Mouse (Mus musculus) embryonic facial prominence, embryonic 12.5 days (tissue): ENCODE measurements at regions not wholly inside any gene's neighbourhood (a gene's known extent, or its start where the extent isn't known, plus 50 kb on each side); places are given as distances from the start of the nearest gene placed in this dataset.

ENCODE experiments used
- ATAC-seq: fragments of 200-750 bp; cut with Nextera tagmentation; 2 replicates; pipeline ENCODE4 v1.8.0; 2017; ENCODE audit not compliant: insufficient number of reproducible peaks, insufficient read depth, low FRiP score, low TSS enrichment
- H3K27ac ChIP-seq: fragments of 300-500 bp; sonication (generic); 2 replicates; pipeline ENCODE4 v1.5.1; 2016; ENCODE audit warnings: mild to moderate bottlenecking
- H3K27me3 ChIP-seq: fragments of 300-500 bp; sonication (generic); 2 replicates; pipeline ENCODE4 v1.6.1; 2016; ENCODE audit warnings: mild to moderate bottlenecking, moderate library complexity
- H3K36me3 ChIP-seq: fragments of 300-500 bp; sonication (generic); 2 replicates; pipeline ENCODE4 v1.6.1; 2016; ENCODE audit warnings: mild to moderate bottlenecking
- H3K4me1 ChIP-seq: fragments of 300-500 bp; sonication (generic); 2 replicates; pipeline ENCODE4 v1.6.1; 2016
- H3K4me2 ChIP-seq: fragments of 300-500 bp; sonication (generic); replicated peaks from 2 replicates; pipeline ENCODE4 v1.6.1; 2016; ENCODE audit warnings: mild to moderate bottlenecking, moderate library complexity
- H3K4me3 ChIP-seq: fragments of 300-500 bp; sonication (generic); 2 replicates; pipeline ENCODE4 v1.5.1; 2016; ENCODE audit warnings: mild to moderate bottlenecking
- H3K9ac ChIP-seq: fragments of 300-500 bp; sonication (generic); 2 replicates; pipeline ENCODE4 v1.6.1; 2016; ENCODE audit warnings: mild to moderate bottlenecking, moderate library complexity
- H3K9me3 ChIP-seq: fragments of 300-500 bp; sonication (generic); 2 replicates; pipeline ENCODE4 v1.6.1; 2016; ENCODE audit warnings: mild to moderate bottlenecking, moderate library complexity
- whole genome bisulfite sequencing: fragments of 180-500 bp; shearing (Covaris S2); methylation state at CpG from one replicate; pipeline ENCODE4 v1.1.7; 2016; 5-methylcytosine and 5-hydroxymethylcytosine counted together

DNA sequence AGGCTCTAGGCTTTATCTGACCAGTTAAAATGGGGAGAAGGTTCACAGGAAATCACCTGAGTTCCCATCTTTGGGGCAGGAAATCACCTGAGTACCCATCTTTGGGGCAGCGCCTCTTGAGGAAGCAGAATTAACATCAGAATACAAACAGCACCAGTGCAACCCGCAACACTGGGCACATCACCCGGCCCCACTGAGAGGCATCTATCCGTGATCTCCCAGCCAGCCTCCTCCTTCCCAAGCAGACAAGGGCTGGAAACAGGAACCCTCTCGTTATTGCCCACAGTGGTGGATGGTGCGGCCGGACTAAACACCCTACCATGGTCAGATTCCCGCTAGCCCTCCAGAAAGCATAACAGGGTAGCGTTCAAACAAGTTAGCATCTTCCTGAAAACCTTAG, 57.3 kb upstream of the Top1 start:
- peaks cover 12% of the 10 kb centered on the region; the same call in 1 of the 2 replicates for H3K27me3 ChIP-seq
- no peak for ATAC-seq
- WGBS, result 86% methylated on average over 9 of the region's 9 CpGs

DNA sequence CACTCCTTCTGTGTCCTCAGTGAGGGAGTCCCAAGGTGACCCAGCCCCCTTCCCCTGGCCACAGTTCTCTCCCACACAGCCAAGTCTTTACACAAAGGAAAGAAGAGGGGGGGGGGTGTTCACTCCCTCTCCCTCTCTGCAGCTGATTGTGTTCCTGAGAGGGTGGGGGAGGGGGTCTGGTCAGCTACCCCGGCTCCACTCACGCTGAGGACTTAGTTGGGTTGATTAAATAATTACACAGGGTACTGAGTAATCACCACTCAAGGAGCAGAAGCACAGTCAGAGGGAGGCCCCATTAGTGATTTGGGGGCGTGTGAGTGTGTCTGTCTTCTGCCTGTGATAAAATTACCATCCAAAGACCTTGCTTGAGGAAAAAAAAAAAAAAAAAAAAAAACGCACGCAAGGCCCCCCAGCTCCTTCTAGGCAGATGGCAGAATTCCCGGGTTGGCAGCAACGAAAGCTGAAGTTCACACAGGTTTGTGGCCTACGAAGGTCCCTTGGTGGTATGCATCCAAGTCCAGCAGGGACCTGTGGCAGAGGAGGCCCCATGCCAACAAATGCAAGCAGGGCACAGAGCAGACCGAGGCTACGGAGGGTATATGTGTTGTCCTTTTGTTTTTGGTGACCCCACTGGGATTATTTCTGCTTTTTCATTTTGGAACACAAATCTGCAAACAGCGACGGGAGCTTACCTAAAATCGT, 55.3 kb upstream of the Top1 start:
- H3K27me3 ChIP-seq, result no peaks in the 10 kb centered on the region
- peaks cover 5% of the 10 kb centered on the region for H3K4me1 ChIP-seq
- H3K4me3 ChIP-seq, result no peak overlapping the region
- no peaks in the 10 kb centered on the region for H3K36me3 ChIP-seq
- ATAC-seq, result no peak
- WGBS, result 43% methylated on average over 13 of the region's 13 CpGs
- H3K4me2 ChIP-seq, result no peak overlapping the region
- H3K9me3 ChIP-seq, result no peaks in the 10 kb centered on the region
- H3K9ac ChIP-seq, result no peak overlapping the region
- no peak overlapping the region for H3K27ac ChIP-seq

More for the DNA sequence above, 57.3 kb upstream of the Top1 start:
- no peak overlapping the region for H3K4me2 ChIP-seq
- no peaks in the 10 kb centered on the region for H3K9me3 ChIP-seq
- no peak overlapping the region for H3K27ac ChIP-seq
- peaks cover 5% of the 10 kb centered on the region for H3K4me1 ChIP-seq
- no peaks in the 10 kb centered on the region for H3K36me3 ChIP-seq
- H3K4me3 ChIP-seq, result no peak overlapping the region
- no peak overlapping the region for H3K9ac ChIP-seq

DNA sequence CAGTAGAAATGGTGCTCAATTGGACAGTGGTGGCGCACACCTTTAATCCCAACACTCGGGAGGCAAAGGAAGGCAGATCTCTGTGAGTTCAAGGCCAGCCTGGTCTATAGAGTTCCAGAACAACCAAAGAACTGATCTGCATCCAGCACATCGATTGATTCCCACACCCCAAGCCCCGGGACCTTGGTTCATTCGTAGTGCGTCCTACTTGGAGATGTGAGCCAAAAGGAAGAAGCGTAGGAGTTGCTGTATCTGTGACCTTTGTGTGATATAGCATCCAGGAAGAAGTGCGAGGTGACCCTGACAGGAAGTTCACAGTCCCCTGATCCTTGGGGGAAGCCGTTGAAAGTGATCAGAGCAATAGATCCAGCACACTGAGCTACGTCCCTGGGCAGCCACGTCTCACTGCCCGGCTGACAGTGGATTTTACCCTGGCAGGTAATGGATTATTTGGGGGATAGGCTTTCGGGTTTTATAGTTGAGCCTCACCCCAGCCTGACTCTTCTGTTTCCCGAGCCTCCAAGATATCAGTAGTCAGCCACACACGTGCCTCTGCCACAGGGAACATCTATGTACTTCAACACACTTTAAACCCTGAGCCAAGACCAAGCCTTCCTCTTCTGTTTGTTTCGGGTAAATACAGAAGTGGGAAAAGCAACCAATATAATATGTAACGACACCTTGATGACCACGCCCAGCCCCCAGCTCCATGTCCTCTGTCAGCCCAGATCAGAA, 54.1 kb upstream of the Top1 start:
- H3K9me3 ChIP-seq, result no peaks in the 10 kb centered on the region
- ATAC-seq, result no peak
- 84% methylated on average over 18 of the region's 18 CpGs for WGBS
- H3K9ac ChIP-seq, result no peak overlapping the region
- no peaks in the 10 kb centered on the region for H3K36me3 ChIP-seq
- peaks cover 5% of the 10 kb centered on the region for H3K4me1 ChIP-seq
- no peak overlapping the region for H3K27ac ChIP-seq
- H3K4me3 ChIP-seq, result no peak overlapping the region
- H3K27me3 ChIP-seq, result no peaks in the 10 kb centered on the region
- H3K4me2 ChIP-seq, result no peak overlapping the region

DNA sequence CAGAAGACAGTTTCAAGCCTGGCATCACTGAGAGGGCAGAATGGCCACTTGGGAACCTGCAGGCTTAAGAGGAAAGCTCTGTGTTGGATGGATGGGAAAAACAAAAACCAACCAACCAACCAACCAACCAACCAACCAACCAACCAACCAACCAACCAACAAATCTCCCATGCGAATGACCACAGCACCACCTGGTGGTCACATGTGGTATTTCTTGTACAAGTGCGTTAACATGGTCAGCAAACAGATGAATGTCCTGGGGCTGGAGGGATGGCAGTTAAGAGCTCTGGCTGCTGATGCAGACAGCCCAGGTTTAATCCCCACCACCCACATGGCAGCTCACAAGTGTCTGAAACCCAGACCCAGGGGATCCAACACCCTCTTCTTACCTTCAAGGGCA, 52.7 kb upstream of the Top1 start:
- Histone ChIP-seq H3K9ac (no peak overlapping the region), H3K27ac (no peak overlapping the region), H3K36me3 (no peaks in the 10 kb centered on the region), H3K4me3 (no peak overlapping the region), H3K4me2 (no peak overlapping the region), H3K4me1 (peaks cover 7% of the 10 kb centered on the region), H3K9me3 (no peaks in the 10 kb centered on the region), H3K27me3 (no peaks in the 10 kb centered on the region)
- WGBS, result 0% methylated on average over 2 of the region's 2 CpGs
- ATAC-seq, result no peak
